Mouse (Mus musculus) G1E (cell line): ENCODE data around the gene Ubl5.

Source experiments
- CTCF ChIP-seq: IDR thresholded peaks from 2 replicates; pipeline ENCODE4 v1.5.1; 2012; ENCODE audit warnings: low read depth, low read length, inconsistent platforms, mixed read lengths
- GATA1 ChIP-seq: IDR thresholded peaks from 2 replicates; pipeline ENCODE4 v1.6.1; 2012; ENCODE audit warnings: borderline replicate concordance, low read length, inconsistent platforms, mixed read lengths
- GATA2 ChIP-seq: IDR thresholded peaks from 2 replicates; pipeline ENCODE4 v1.6.1; 2012; ENCODE audit warnings: low read depth, low read length, inconsistent platforms, borderline replicate concordance

GRCm38 (mm10) chr9:20672047-20672446 is 29.4 kb downstream of the Ubl5 start:
- TF ChIP-seq CTCF (no peak), GATA1 (no peak), GATA2 (no peak)
